Comparison of ENCODE assay signal across 16 mouse cellular contexts in the genomic region with DNA sequence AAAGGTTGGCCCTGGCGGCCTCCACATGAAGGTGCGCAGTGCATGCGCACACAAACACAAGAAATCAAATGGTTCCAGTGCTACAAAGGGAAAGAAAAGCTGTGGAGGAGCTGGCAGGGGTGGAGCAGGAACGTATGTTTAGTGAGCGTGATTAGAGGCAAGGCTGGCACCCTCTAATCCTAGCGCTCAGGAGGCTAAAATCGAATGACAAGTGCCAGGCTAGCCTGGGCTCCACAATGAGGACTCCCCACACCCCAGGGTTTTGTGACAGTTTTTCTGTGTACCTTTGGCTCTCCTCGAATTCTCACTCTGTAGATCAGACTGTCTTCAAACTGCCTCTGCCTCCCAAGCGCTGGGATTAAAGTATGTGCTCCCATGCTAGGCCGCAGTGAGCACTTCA.
"Had no signal": no experiment of that assay in that cellular context is flagged by ENCODE, and none has a peak within 500 bp of the region (broad histone marks: within the 10 kb centered on the region; RNA-seq: fewer than 3 reads in every experiment).

No protein-coding gene starts in this region.

- H3K36me3 ChIP-seq: liver, embryonic 12.5 days; midbrain, embryonic 10.5 days; midbrain, embryonic 13.5 days; midbrain, embryonic 15.5 days; neural tube, embryonic 12.5 days; stomach, embryonic 15.5 days had no signal

- ATAC-seq: liver, embryonic 12.5 days; midbrain, embryonic 13.5 days; midbrain, embryonic 15.5 days had no signal

- H3K27me3 ChIP-seq: liver, embryonic 12.5 days; midbrain, embryonic 13.5 days; midbrain, embryonic 15.5 days; neural tube, embryonic 12.5 days; stomach, embryonic 15.5 days had no signal

- H3K9me3 ChIP-seq: liver, embryonic 12.5 days; midbrain, embryonic 10.5 days; midbrain, embryonic 13.5 days; midbrain, embryonic 15.5 days; neural tube, embryonic 12.5 days; stomach, embryonic 15.5 days had no signal

- H3K4me2 ChIP-seq: liver, embryonic 12.5 days; lung, embryonic 14.5 days; midbrain, embryonic 13.5 days; midbrain, embryonic 15.5 days; neural tube, embryonic 12.5 days; stomach, embryonic 15.5 days had no signal

- H3K27ac ChIP-seq: liver, embryonic 12.5 days; liver, embryonic 14.5 days; midbrain, embryonic 10.5 days; midbrain, embryonic 13.5 days; midbrain, embryonic 15.5 days; neural tube, embryonic 12.5 days had no signal

- H3K4me3 ChIP-seq: liver, embryonic 12.5 days; midbrain, embryonic 10.5 days; midbrain, embryonic 13.5 days; midbrain, embryonic 15.5 days; myocyte; neural tube, embryonic 12.5 days; stomach, embryonic 15.5 days had no signal

- H3K9ac ChIP-seq: liver, embryonic 12.5 days; liver, embryonic 14.5 days; lung, embryonic 14.5 days; midbrain, embryonic 13.5 days; midbrain, embryonic 15.5 days; neural tube, embryonic 12.5 days; stomach, embryonic 15.5 days had no signal

- DNase-seq: lung, adult 18-20 months; lung, embryonic 14.5 days; lung, postnatal 10 days; lung, postnatal 4 days; right cerebral cortex, postnatal 14 days; thymus, adult 18-20 months; thymus, postnatal 14 days; thymus, postnatal 36 days had no signal

- H3K4me1 ChIP-seq: midbrain, embryonic 13.5 days; midbrain, embryonic 15.5 days had no signal
